Mouse (Mus musculus): Measurements from ENCODE around the gene Gm20906.
"Not testable (repeated sequence)": the region's sequence is repeated elsewhere in the genome, so short reads cannot be mapped to it uniquely, and the experiment has no call there.

The Gm20906 gene

GRCm38 (mm10) chrY:87550666-87551065 is at the start of gene Gm20906:
Gene Gm20906, plus strand, starts transcription at chrY:87550966.
- DNase-seq, result not testable (repeated sequence)

Measured in cerebellum, adult 9-11 months (tissue).